Mouse (Mus musculus) small intestine, adult 2 months (tissue): Measurements from ENCODE around the gene Pcdh15. TPM values are rescaled to one million over a fixed set of nuclear protein-coding genes. Genes with fewer than 3 reads are reported as not detected.

Source experiments
- H3K27ac ChIP-seq: fragments of 200-500 bp; 2 replicates; pipeline ENCODE4 v1.5.1; 2012; ENCODE audit warnings: low read depth, low read length, control low read depth, inconsistent platforms; ENCODE audit not compliant: insufficient read depth
- H3K27me3 ChIP-seq: fragments of 200-500 bp; 2 replicates; pipeline ENCODE4 v1.6.1; 2012; ENCODE audit warnings: mild to moderate bottlenecking, moderate library complexity, low read length, inconsistent platforms; ENCODE audit not compliant: control insufficient read depth, insufficient read depth
- H3K36me3 ChIP-seq: fragments of 200-500 bp; 2 replicates; pipeline ENCODE4 v1.6.1; 2012; ENCODE audit warnings: mild to moderate bottlenecking, low read length, control low read depth, inconsistent platforms; ENCODE audit not compliant: control insufficient read depth, insufficient read depth
- H3K4me1 ChIP-seq: fragments of 200-500 bp; 2 replicates; pipeline ENCODE4 v1.6.1; 2012; ENCODE audit warnings: low read length, inconsistent platforms, mixed read lengths; ENCODE audit not compliant: control insufficient read depth, insufficient read depth, insufficient read length
- H3K4me3 ChIP-seq: fragments of 200-500 bp; 2 replicates; pipeline ENCODE4 v1.5.1; 2012; ENCODE audit warnings: low read depth, mild to moderate bottlenecking, control low read depth, inconsistent platforms, low read length, moderate library complexity
- CTCF ChIP-seq: fragments of 200-500 bp; IDR thresholded peaks from 2 replicates; pipeline ENCODE4 v1.5.1; 2012; ENCODE audit warnings: low read depth, mild to moderate bottlenecking, control low read depth, inconsistent platforms, low read length, moderate library complexity, mixed read lengths; ENCODE audit not compliant: insufficient replicate concordance, insufficient read length; ENCODE audit errors: extremely low read depth
- POLR2A ChIP-seq: fragments of 200-500 bp; IDR thresholded peaks from 2 replicates; pipeline ENCODE4 v1.6.1; 2012; ENCODE audit warnings: low read depth, mild to moderate bottlenecking, control low read depth, inconsistent platforms, low read length, moderate library complexity
- WGBS: fragments of 180-500 bp; shearing (Covaris S2); methylation state at CpG from one replicate; pipeline ENCODE4 v1.1.7; 2018; 5-methylcytosine and 5-hydroxymethylcytosine counted together
- polyA plus RNA-seq: library from polyadenylated mRNA; depleted of rRNA; stranded (reverse); fragments of >200 nt; gene quantifications from 2 replicates; pipeline ENCODE4 v1.2.3, GENCODE M21; 2012

Pcdh15 gene
- polyA plus RNA-seq, 1 experiment, result 0.16 TPM

- no peaks in the 10 kb centered on the region for H3K27me3 ChIP-seq
- H3K36me3 ChIP-seq, result no peaks in the 10 kb centered on the region
- no peak for TF ChIP-seq POLR2A
- H3K4me1 ChIP-seq, result no peaks in the 10 kb centered on the region
- 69% methylated on average over 2 of the region's 2 CpGs for WGBS
- H3K27ac ChIP-seq, result no peak overlapping the region
- no peak overlapping the region for H3K4me3 ChIP-seq
These were observed 279.9 kb downstream of the Pcdh15 start for GRCm38 (mm10) chr10:73379001-73379400.

- 70% methylated on average over 2 of the region's 2 CpGs for WGBS
- Histone ChIP-seq H3K4me1 (no peaks in the 10 kb centered on the region), H3K27me3 (no peaks in the 10 kb centered on the region), H3K4me3 (no peak overlapping the region), H3K27ac (no peak overlapping the region), H3K36me3 (no peaks in the 10 kb centered on the region)
- no peak for TF ChIP-seq CTCF
- no peak for TF ChIP-seq POLR2A
These were observed 284.9 kb downstream of the Pcdh15 start for GRCm38 (mm10) chr10:73384003-73384402.

- Histone ChIP-seq H3K27ac (no peak overlapping the region), H3K36me3 (no peaks in the 10 kb centered on the region), H3K4me1 (no peaks in the 10 kb centered on the region), H3K27me3 (no peaks in the 10 kb centered on the region), H3K4me3 (no peak overlapping the region)
- TF ChIP-seq POLR2A (no peak), CTCF (no peak)
- WGBS, result 74% methylated on average over 1 of the region's 1 CpGs
These were observed 301.3 kb downstream of the Pcdh15 start for GRCm38 (mm10) chr10:73400426-73400825.

GRCm38 (mm10) chr10:73425408-73425807 is 326.3 kb downstream of the Pcdh15 start:
- H3K4me1 ChIP-seq, result no peaks in the 10 kb centered on the region
- H3K36me3 ChIP-seq, result no peaks in the 10 kb centered on the region
- WGBS, result 62% methylated on average over 3 of the region's 3 CpGs
- no peak for TF ChIP-seq POLR2A
- H3K4me3 ChIP-seq, result no peak overlapping the region
- no peak overlapping the region for H3K27ac ChIP-seq
- no peaks in the 10 kb centered on the region for H3K27me3 ChIP-seq

GRCm38 (mm10) chr10:73431345-73431744 is 332.2 kb downstream of the Pcdh15 start:
- Histone ChIP-seq H3K4me3 (no peak overlapping the region), H3K36me3 (no peaks in the 10 kb centered on the region), H3K4me1 (no peaks in the 10 kb centered on the region), H3K27me3 (no peaks in the 10 kb centered on the region), H3K27ac (no peak overlapping the region)
- TF ChIP-seq CTCF, result no peak
- WGBS, result 86% methylated on average over 3 of the region's 3 CpGs

DNA sequence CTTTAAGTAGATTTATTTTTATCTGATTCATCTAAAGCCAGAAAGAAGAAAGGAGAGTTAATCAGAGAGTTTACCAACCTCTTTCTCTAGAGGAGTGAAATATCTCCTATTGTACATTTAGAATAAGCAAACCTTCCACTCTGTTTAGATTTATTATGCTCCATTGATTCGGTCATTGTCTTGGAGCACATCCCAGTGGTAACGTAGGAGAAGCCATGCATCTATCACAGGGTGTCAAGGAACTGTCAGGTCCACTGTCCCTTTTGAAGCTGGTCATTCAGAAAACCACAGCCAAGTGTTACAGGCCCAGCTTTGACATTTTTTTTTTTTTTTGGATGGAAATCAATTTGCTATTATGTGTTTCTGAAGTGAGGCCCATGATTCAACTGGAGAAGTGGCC is 384.9 kb downstream of the Pcdh15 start:
- Histone ChIP-seq H3K36me3 (no peaks in the 10 kb centered on the region), H3K27me3 (no peaks in the 10 kb centered on the region), H3K4me3 (no peak overlapping the region), H3K27ac (no peak overlapping the region), H3K4me1 (no peaks in the 10 kb centered on the region)
- TF ChIP-seq CTCF (no peak), POLR2A (no peak)
- WGBS, result 64% methylated on average over 2 of the region's 2 CpGs

- 68% methylated on average over 5 of the region's 5 CpGs for WGBS
These were observed 392.5 kb downstream of the Pcdh15 start for GRCm38 (mm10) chr10:73491654-73492053.

DNA sequence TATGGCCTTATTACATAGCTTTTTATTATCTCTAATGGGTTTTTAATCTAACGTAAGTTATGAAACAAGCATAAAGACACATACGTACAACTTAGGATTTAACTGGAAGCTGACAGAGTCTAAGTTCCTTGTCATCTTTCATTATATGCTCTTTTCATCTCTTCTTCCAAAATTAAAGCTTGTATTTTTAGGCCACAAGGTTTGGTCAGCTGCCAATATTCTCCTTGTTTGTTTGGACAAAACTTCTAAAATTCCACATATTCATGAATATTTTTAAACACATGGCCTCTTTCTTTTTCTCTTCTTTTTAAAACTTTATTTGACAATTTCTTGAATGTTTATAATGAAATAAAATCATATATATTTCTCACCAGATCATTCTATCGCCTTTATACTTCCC is 415.7 kb downstream of the Pcdh15 start:
- H3K27me3 ChIP-seq, result no peaks in the 10 kb centered on the region
- no peak overlapping the region for H3K4me3 ChIP-seq
- WGBS, result 70% methylated on average over 3 of the region's 3 CpGs
- H3K36me3 ChIP-seq, result no peaks in the 10 kb centered on the region
- no peaks in the 10 kb centered on the region for H3K4me1 ChIP-seq
- no peak overlapping the region for H3K27ac ChIP-seq
- TF ChIP-seq CTCF, result no peak
- TF ChIP-seq POLR2A, result no peak

More at GRCm38 (mm10) chr10:73491654-73492053, 392.5 kb downstream of the Pcdh15 start:
- H3K27ac ChIP-seq, result no peak overlapping the region
- H3K36me3 ChIP-seq, result no peaks in the 10 kb centered on the region
- no peaks in the 10 kb centered on the region for H3K27me3 ChIP-seq
- TF ChIP-seq CTCF, result no peak
- TF ChIP-seq POLR2A, result no peak
- H3K4me3 ChIP-seq, result no peak overlapping the region
- H3K4me1 ChIP-seq, result no peaks in the 10 kb centered on the region
